Mouse (Mus musculus) limb, embryonic 14.5 days (tissue): ENCODE data around the gene Aftph. TPM values are rescaled to one million over a fixed set of nuclear protein-coding genes. Genes with fewer than 3 reads are reported as not detected.

Experiments used
- ATAC-seq: fragments of 200-750 bp; cut with Nextera tagmentation; 2 replicates; pipeline ENCODE4 v1.8.0; 2017; ENCODE audit warnings: low read depth, moderate number of reproducible peaks, moderate TSS enrichment; ENCODE audit not compliant: low FRiP score
- DNase-seq: peaks from one replicate; pipeline ENCODE4 v3.0.0-alpha.2; 2015; ENCODE audit warnings: low spot score
- H3K27ac ChIP-seq: fragments of 300-500 bp; sonication (generic); replicated peaks from 2 replicates; pipeline ENCODE4 v1.5.1; 2014; ENCODE audit warnings: low read depth, mild to moderate bottlenecking, low read length, moderate library complexity, mixed read lengths
- H3K27me3 ChIP-seq: fragments of 300-500 bp; sonication (generic); 2 replicates; pipeline ENCODE4 v1.6.1; 2014; ENCODE audit warnings: low read length, mixed read lengths; ENCODE audit not compliant: control insufficient read depth, insufficient read depth
- H3K36me3 ChIP-seq: fragments of 300-500 bp; sonication (generic); 2 replicates; pipeline ENCODE4 v1.6.1; 2014; ENCODE audit warnings: mild to moderate bottlenecking, low read length, moderate library complexity, mixed read lengths; ENCODE audit not compliant: control insufficient read depth, insufficient read depth
- H3K4me1 ChIP-seq: fragments of 300-500 bp; sonication (generic); 2 replicates; pipeline ENCODE4 v1.6.1; 2014; ENCODE audit warnings: antibody characterized with exemption, low read length, mixed read lengths; ENCODE audit not compliant: control insufficient read depth, insufficient read depth
- H3K4me2 ChIP-seq: fragments of 300-500 bp; sonication (generic); replicated peaks from 2 replicates; pipeline ENCODE4 v1.6.1; 2014; ENCODE audit warnings: low read depth, mild to moderate bottlenecking, low read length, moderate library complexity; ENCODE audit not compliant: severe bottlenecking
- H3K4me3 ChIP-seq: fragments of 300-500 bp; sonication (generic); replicated peaks from 2 replicates; pipeline ENCODE4 v1.5.1; 2014; ENCODE audit warnings: low read length
- H3K9ac ChIP-seq: fragments of 300-500 bp; sonication (generic); 2 replicates; pipeline ENCODE4 v1.6.1; 2014; ENCODE audit warnings: mild to moderate bottlenecking, low read depth, low read length, moderate library complexity; ENCODE audit not compliant: severe bottlenecking
- H3K9me3 ChIP-seq: fragments of 300-500 bp; sonication (generic); 2 replicates; pipeline ENCODE4 v1.6.1; 2016; ENCODE audit warnings: low read length; ENCODE audit not compliant: control insufficient read depth
- POLR2A ChIP-seq: fragments of 200-500 bp; IDR thresholded peaks from 2 replicates; pipeline ENCODE4 v1.8.0; 2012; ENCODE audit warnings: inconsistent platforms, mild to moderate bottlenecking, moderate library complexity, borderline replicate concordance; ENCODE audit not compliant: insufficient read depth, insufficient read length; ENCODE audit errors: extremely low read depth
- WGBS: fragments of 180-500 bp; shearing (Covaris S2); extraction: QIAGEN DNeasy Blood & Tissue Kit; methylation state at CpG from one replicate; pipeline ENCODE4 v1.1.7; 2014; 5-methylcytosine and 5-hydroxymethylcytosine counted together
- polyA plus RNA-seq, 2 experiments: library from polyadenylated mRNA; depleted of rRNA in 1 of 2; stranded (reverse) in 1 of 2; unstranded in 1 of 2; fragments of >200 nt; fragmentation: Nextera tagmentation in 1 of 2; extraction: Ambion mirVana in 1 of 2; gene quantifications; 2 replicates each; pipeline versions ENCODE4 v1.2.1 to v1.2.3; 2012 to 2014

Gene Aftph
- polyA plus RNA-seq (2012; rRNA removed) (25.0 and 33.1 TPM in 2 replicates), polyA plus RNA-seq (2014; fragmentation: Nextera tagmentation; extraction: Ambion mirVana) (19.8 and 21.0 TPM in 2 replicates)

DNA sequence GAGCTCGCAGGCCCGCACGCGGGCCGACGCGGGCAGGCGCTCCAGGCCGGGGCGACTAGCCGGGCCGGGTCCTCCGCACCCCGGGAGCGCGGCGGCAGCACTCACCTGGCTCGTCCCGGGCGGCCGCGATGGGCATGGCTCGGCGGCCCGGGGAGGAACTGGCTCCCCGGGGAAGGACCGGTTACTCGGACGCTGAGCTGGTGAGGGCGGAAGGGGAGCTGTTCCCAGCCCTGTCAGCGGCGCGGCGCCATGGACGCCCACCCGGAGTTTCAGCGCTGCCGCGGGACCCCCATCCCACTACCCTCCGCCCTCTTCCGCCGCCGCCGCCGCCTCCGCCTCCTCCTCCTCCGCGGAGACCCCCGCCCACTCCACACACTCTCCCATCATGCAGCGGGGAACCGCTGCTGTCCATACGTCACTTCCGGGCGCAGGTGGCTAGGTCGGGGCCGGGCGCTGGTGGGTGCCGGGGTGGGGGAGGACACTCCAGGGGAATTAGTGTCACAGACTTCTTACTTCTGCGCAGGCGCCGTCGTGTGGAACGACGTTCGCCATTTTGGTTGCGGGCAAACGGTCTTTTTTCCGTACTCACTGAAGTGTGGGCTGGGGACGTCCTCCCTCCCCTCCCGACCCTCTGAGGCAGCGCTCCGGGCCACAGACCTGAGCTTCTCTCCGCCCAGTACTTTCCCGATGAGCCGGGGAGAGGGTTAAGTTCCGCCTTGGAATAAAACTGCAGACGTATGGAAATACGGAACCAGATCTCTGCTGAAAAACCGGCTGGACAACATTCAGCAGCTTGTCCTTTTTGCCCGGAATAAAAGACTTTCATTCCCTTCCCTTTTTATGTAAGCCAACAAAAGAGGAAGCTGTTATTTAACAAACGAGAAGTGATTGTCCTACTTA, at the start of gene Aftph:
Gene Aftph (minus strand): TSS at position 389 of the 900 bp plus-strand sequence.
- Histone ChIP-seq H3K9me3 (no peaks in the 10 kb centered on the region), H3K27ac (peak within 1 kb of the TSS; percentile 93), H3K4me1 (no peaks in the 10 kb centered on the region), H3K27me3 (no peaks in the 10 kb centered on the region), H3K36me3 (no peaks in the 10 kb centered on the region), H3K9ac (peak within 1 kb of the TSS; percentile 86), H3K4me2 (peak within 1 kb of the TSS; percentile 65), H3K4me3 (peak within 1 kb of the TSS; percentile 96)
- ATAC-seq (peak; percentile 99), DNase-seq (peak; percentile 97)
- TF ChIP-seq POLR2A = peak; percentile 58; the same call in 1 of the 2 replicates
- WGBS = 2% methylated on average over 39 of the region's 81 CpGs

DNA sequence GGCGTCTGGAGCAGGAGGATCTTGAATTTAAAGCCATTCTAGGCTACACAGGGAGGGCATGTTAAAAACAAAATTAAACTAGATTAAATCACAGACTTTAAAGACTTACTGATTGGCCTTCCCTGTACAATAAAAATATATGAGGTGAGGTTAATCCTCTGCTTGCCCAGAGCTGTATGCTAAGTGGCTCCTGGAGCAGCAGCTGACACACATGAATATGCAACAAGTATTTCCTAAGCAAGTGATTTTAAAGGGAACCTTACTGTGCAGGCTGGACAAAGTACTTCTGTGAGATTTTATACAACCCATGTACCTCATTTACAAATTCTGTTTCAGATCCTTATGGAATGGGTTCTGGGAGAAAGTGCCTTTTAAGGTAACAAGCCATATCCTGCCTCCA, 47.6 kb upstream of the Aftph start:
- no peaks in the 10 kb centered on the region for H3K27me3 ChIP-seq
- WGBS = 23% methylated on average over 1 of the region's 1 CpGs

DNA sequence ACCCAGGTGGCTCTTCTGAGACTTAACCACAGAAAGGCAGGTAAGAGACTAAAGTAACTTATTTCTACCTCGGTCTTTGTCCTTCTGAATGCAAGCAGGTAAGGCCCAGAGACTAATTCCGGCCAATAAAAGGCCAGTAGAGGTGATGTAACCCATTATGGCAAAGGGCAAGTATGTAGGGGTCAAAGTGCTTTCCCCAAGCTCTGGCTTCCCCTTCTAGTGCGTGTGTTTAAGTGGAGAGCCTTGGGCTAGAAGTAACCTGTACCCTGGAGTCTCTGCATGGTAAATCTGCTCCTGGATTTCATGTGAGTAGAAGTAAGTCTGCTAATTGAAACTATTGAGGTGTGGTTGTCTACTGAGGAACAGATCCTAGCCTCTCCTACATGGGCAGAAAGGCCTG, 46.7 kb upstream of the Aftph start:
- no peak overlapping the region for H3K27ac ChIP-seq
- no peak for DNase-seq
- ATAC-seq = no peak
- no peak overlapping the region for H3K4me3 ChIP-seq
- H3K36me3 ChIP-seq = no peaks in the 10 kb centered on the region
- peaks cover 4% of the 10 kb centered on the region; the same call in 1 of the 2 replicates for H3K4me1 ChIP-seq
- no peak for TF ChIP-seq POLR2A
- H3K27me3 ChIP-seq = no peaks in the 10 kb centered on the region
- H3K4me2 ChIP-seq = no peak overlapping the region
- WGBS = 65% methylated on average over 3 of the region's 3 CpGs
- H3K9ac ChIP-seq = no peak overlapping the region
- peaks cover 6% of the 10 kb centered on the region; the same call in 1 of the 2 replicates for H3K9me3 ChIP-seq

More for the DNA sequence above, 47.6 kb upstream of the Aftph start:
- Histone ChIP-seq H3K4me1 (peaks cover 4% of the 10 kb centered on the region; the same call in 1 of the 2 replicates), H3K4me3 (no peak overlapping the region), H3K9me3 (peaks cover 6% of the 10 kb centered on the region; the same call in 1 of the 2 replicates), H3K36me3 (no peaks in the 10 kb centered on the region), H3K27ac (no peak overlapping the region), H3K9ac (no peak overlapping the region), H3K4me2 (no peak overlapping the region)
- DNase-seq (no peak), ATAC-seq (no peak)
- TF ChIP-seq POLR2A = no peak

DNA sequence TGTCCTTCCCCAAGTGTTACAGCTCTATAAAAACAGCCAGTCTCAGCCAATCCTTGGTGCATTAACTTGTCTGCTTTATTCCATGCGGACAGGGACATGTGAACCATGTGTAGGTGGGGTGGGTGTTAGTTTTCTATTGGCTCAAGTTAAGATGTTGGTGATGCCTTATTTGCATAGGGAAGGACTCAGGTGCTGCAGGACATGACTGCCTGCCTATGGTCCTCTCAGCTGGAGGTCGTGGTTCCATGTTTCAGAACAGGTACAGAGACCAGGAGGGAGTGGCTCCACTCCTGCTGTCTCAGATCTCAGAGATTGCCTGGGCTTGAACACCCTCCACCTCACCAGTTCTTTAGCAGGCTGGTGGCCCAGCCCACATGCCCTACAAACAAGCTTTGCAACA, 44.8 kb upstream of the Aftph start:
- Histone ChIP-seq H3K27ac (no peak overlapping the region), H3K9ac (no peak overlapping the region), H3K9me3 (peaks cover 6% of the 10 kb centered on the region; the same call in 1 of the 2 replicates), H3K4me1 (peaks cover 4% of the 10 kb centered on the region; the same call in 1 of the 2 replicates), H3K36me3 (no peaks in the 10 kb centered on the region), H3K27me3 (no peaks in the 10 kb centered on the region), H3K4me3 (no peak overlapping the region), H3K4me2 (no peak overlapping the region)
- no peak for ATAC-seq
- DNase-seq = no peak
- WGBS = 51% methylated on average over 2 of the region's 2 CpGs
- no peak for TF ChIP-seq POLR2A

DNA sequence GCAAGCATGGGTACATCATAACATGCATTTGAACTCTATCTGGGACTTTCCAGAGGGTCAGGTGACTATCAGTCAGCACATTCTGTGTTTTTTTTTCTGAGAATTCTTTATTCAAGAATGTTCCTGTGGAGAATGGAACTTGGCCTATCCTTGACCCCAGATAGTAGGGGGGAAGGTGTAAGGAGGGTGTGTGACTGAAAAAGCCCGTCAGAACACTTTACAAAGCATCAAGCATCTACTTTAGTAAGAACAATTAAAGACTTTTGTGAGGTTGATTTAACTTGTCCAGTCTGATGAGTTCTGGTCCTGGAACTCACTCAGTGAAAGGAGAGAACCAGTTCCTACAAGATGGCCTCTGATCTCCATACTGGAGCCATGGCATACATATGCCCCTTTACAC, 43.8 kb upstream of the Aftph start:
- H3K27ac ChIP-seq = no peak overlapping the region
- H3K4me1 ChIP-seq = peaks cover 4% of the 10 kb centered on the region; the same call in 1 of the 2 replicates
- no peak for ATAC-seq
- no peak overlapping the region for H3K9ac ChIP-seq
- peaks cover 6% of the 10 kb centered on the region; the same call in 1 of the 2 replicates for H3K9me3 ChIP-seq
- no peaks in the 10 kb centered on the region for H3K27me3 ChIP-seq
- H3K36me3 ChIP-seq = no peaks in the 10 kb centered on the region
- H3K4me3 ChIP-seq = no peak overlapping the region
- no peak for DNase-seq
- no peak overlapping the region for H3K4me2 ChIP-seq
- WGBS = 84% methylated on average over 1 of the region's 1 CpGs
- TF ChIP-seq POLR2A = no peak
